Mouse (Mus musculus) MEL (cell line): ENCODE data around the gene Oca2. TPM values are rescaled to one million over a fixed set of nuclear protein-coding genes. Genes with fewer than 3 reads are reported as not detected.

ENCODE experiments used
- DNase-seq: peaks from one replicate; pipeline ENCODE4 v3.0.0; 2011; ENCODE audit warnings: low read depth, low spot score
- H3K27ac ChIP-seq: 2 replicates; pipeline ENCODE4 v1.5.1; 2012; ENCODE audit warnings: low read depth, mild to moderate bottlenecking, control low read depth, low read length, moderate library complexity; ENCODE audit not compliant: control insufficient read depth
- H3K27me3 ChIP-seq, 2 experiments: fragments of 150-350 bp in 1 of 2; sonication (generic) in 1 of 2; 2 replicates each; pipeline ENCODE4 v1.6.1; 2012; ENCODE audit warnings: low read length in 2 of 2, mild to moderate bottlenecking in 2 of 2, improper control_type of control experiment in 1 of 2, moderate library complexity in 1 of 2; ENCODE audit not compliant: insufficient read depth in 2 of 2, control insufficient read depth in 1 of 2
- H3K36me3 ChIP-seq, 2 experiments: 2 replicates each; pipeline ENCODE4 v1.6.1; 2012 to 2014; ENCODE audit warnings: low read length in 2 of 2, improper control_type of control experiment in 1 of 2, inconsistent platforms in 1 of 2, mild to moderate bottlenecking in 1 of 2; ENCODE audit not compliant: insufficient read depth in 2 of 2, control insufficient read depth in 1 of 2
- H3K4me1 ChIP-seq, 2 experiments: fragments of 150-350 bp in 1 of 2; sonication (generic) in 1 of 2; 2 replicates each; pipeline ENCODE4 v1.6.1; 2012; ENCODE audit warnings: low read length in 2 of 2, improper control_type of control experiment in 1 of 2, mild to moderate bottlenecking in 1 of 2; ENCODE audit not compliant: insufficient read depth in 2 of 2, control insufficient read depth in 1 of 2
- H3K4me3 ChIP-seq, 2 experiments: fragments of 150-350 bp in 1 of 2; sonication (generic) in 1 of 2; 2 replicates each; pipeline ENCODE4 v1.5.1; 2012; ENCODE audit warnings: low read depth in 2 of 2, low read length in 2 of 2, mild to moderate bottlenecking in 2 of 2, moderate library complexity in 2 of 2, control low read depth in 1 of 2, improper control_type of control experiment in 1 of 2; ENCODE audit not compliant: control insufficient read depth in 1 of 2, insufficient read depth in 1 of 2
- H3K79me2 ChIP-seq: 2 replicates; pipeline ENCODE4 v1.6.1; 2012; ENCODE audit warnings: mild to moderate bottlenecking, low read length, moderate library complexity; ENCODE audit not compliant: control insufficient read depth, poor library complexity, insufficient read depth
- H3K9ac ChIP-seq: 2 replicates; pipeline ENCODE4 v1.6.1; 2012; ENCODE audit warnings: low read depth, mild to moderate bottlenecking, control low read depth, low read length, moderate library complexity; ENCODE audit not compliant: control insufficient read depth, poor library complexity, severe bottlenecking
- H3K9me3 ChIP-seq: fragments of 150-350 bp; sonication (generic); replicated peaks from 2 replicates; pipeline ENCODE4 v1.6.1; 2012; ENCODE audit warnings: mild to moderate bottlenecking, low read length, improper control_type of control experiment, moderate library complexity; ENCODE audit not compliant: insufficient read depth
- BHLHE40 ChIP-seq: IDR thresholded peaks from 2 replicates; pipeline ENCODE4 v1.6.1; 2012; ENCODE audit warnings: low read depth, mild to moderate bottlenecking, inconsistent platforms, low read length, improper control_type of control experiment, borderline replicate concordance
- CHD2 ChIP-seq: IDR thresholded peaks from 2 replicates; pipeline ENCODE4 v1.6.1; 2011; ENCODE audit warnings: low read length, improper control_type of control experiment
- CTCF ChIP-seq, 3 experiments: IDR thresholded peaks in 2 of 3; conservative IDR thresholded peaks in 1 of 3; 2 replicates each; pipeline ENCODE4 v1.5.1; 2011 to 2012; ENCODE audit warnings: low read length in 3 of 3, low read depth in 2 of 3, mild to moderate bottlenecking in 2 of 3, improper control_type of control experiment in 1 of 3, inconsistent platforms in 1 of 3, mixed read lengths in 1 of 3, moderate library complexity in 1 of 3; ENCODE audit not compliant: control insufficient read depth in 1 of 3, insufficient read depth in 1 of 3, poor library complexity in 1 of 3, severe bottlenecking in 1 of 3
- ELF1 ChIP-seq: IDR thresholded peaks from 2 replicates; pipeline ENCODE4 v1.6.1; 2014; ENCODE audit warnings: low read depth, mild to moderate bottlenecking, inconsistent platforms, low read length, improper control_type of control experiment, moderate library complexity
- ETS1 ChIP-seq: IDR thresholded peaks from 2 replicates; pipeline ENCODE4 v1.6.1; 2012; ENCODE audit warnings: low read depth, mild to moderate bottlenecking, inconsistent platforms, low read length, improper control_type of control experiment, moderate library complexity
- GABPA ChIP-seq: IDR thresholded peaks from 2 replicates; pipeline ENCODE4 v1.6.1; 2012; ENCODE audit warnings: low read depth, mild to moderate bottlenecking, inconsistent platforms, low read length, improper control_type of control experiment, moderate library complexity
- JUND ChIP-seq: IDR thresholded peaks from 2 replicates; pipeline ENCODE4 v1.6.1; 2011; ENCODE audit warnings: low read depth, mild to moderate bottlenecking, improper control_type of control experiment, low read length
- MAX ChIP-seq: IDR thresholded peaks from 2 replicates; pipeline ENCODE4 v1.6.1; 2011; ENCODE audit warnings: low read length, improper control_type of control experiment
- MAZ ChIP-seq: IDR thresholded peaks from 2 replicates; pipeline ENCODE4 v1.6.1; 2012; ENCODE audit warnings: low read depth, mild to moderate bottlenecking, inconsistent platforms, low read length, improper control_type of control experiment
- MEF2A ChIP-seq: IDR thresholded peaks from 2 replicates; pipeline ENCODE4 v1.6.1; 2014; ENCODE audit warnings: low read depth, mild to moderate bottlenecking, inconsistent platforms, low read length, improper control_type of control experiment; ENCODE audit not compliant: poor library complexity, insufficient replicate concordance, severe bottlenecking; ENCODE audit errors: extremely low read depth
- MXI1 ChIP-seq: IDR thresholded peaks from 2 replicates; pipeline ENCODE4 v1.6.1; 2011; ENCODE audit warnings: mild to moderate bottlenecking, low read depth, low read length, improper control_type of control experiment
- MYB ChIP-seq: IDR thresholded peaks from 2 replicates; pipeline ENCODE4 v1.6.1; 2011; ENCODE audit warnings: mild to moderate bottlenecking, low read depth, low read length, improper control_type of control experiment
- MYC ChIP-seq: IDR thresholded peaks from 2 replicates; pipeline ENCODE4 v1.6.1; 2011; ENCODE audit warnings: low read depth, mild to moderate bottlenecking, low read length, improper control_type of control experiment, moderate library complexity
- NRF1 ChIP-seq: IDR thresholded peaks from 2 replicates; pipeline ENCODE4 v1.6.1; 2014; ENCODE audit warnings: low read depth, mild to moderate bottlenecking, inconsistent platforms, low read length, improper control_type of control experiment, moderate library complexity; ENCODE audit not compliant: poor library complexity, insufficient read depth, severe bottlenecking
- TAL1 ChIP-seq: IDR thresholded peaks from 2 replicates; pipeline ENCODE4 v1.6.1; 2012; ENCODE audit warnings: mild to moderate bottlenecking, inconsistent platforms, low read length, moderate library complexity, mixed read lengths
- UBTF ChIP-seq: IDR thresholded peaks from 2 replicates; pipeline ENCODE4 v1.6.1; 2012; ENCODE audit warnings: low read depth, mild to moderate bottlenecking, inconsistent platforms, low read length, improper control_type of control experiment, moderate library complexity, borderline replicate concordance; ENCODE audit not compliant: insufficient read depth
- ZC3H11A ChIP-seq: IDR thresholded peaks from 2 replicates; pipeline ENCODE4 v1.6.1; 2012; ENCODE audit warnings: low read depth, mild to moderate bottlenecking, inconsistent platforms, low read length, improper control_type of control experiment
- ZMIZ1 ChIP-seq: IDR thresholded peaks from 2 replicates; pipeline ENCODE4 v1.6.1; 2012; ENCODE audit warnings: low read depth, mild to moderate bottlenecking, inconsistent platforms, low read length, improper control_type of control experiment, moderate library complexity
- ZNF384 ChIP-seq: IDR thresholded peaks from 2 replicates; pipeline ENCODE4 v1.6.1; 2012; ENCODE audit warnings: low read depth, mild to moderate bottlenecking, inconsistent platforms, low read length, improper control_type of control experiment
- polyA plus RNA-seq, 2 experiments: library from polyadenylated mRNA; stranded (reverse) in 1 of 2; unstranded in 1 of 2; fragments of >175 nt in 1 of 2; fragments of >200 nt in 1 of 2; gene quantifications; 2 replicates each; pipeline versions ENCODE4 v1.2.1 to v1.2.4; 2012; ENCODE audit warnings: low replicate concordance in 2 of 2, low read depth in 1 of 2; ENCODE audit not compliant: insufficient read length in 2 of 2, insufficient read depth in 1 of 2, missing spikeins in 1 of 2
- total RNA-seq: library from RNA; depleted of rRNA; stranded (reverse); fragments of 300-350 nt; gene quantifications from 2 replicates; pipeline ENCODE4 v1.2.3, GENCODE M21; 2012

Oca2 gene
- total and polyA plus RNA-seq, 3 experiments = not detected

DNA sequence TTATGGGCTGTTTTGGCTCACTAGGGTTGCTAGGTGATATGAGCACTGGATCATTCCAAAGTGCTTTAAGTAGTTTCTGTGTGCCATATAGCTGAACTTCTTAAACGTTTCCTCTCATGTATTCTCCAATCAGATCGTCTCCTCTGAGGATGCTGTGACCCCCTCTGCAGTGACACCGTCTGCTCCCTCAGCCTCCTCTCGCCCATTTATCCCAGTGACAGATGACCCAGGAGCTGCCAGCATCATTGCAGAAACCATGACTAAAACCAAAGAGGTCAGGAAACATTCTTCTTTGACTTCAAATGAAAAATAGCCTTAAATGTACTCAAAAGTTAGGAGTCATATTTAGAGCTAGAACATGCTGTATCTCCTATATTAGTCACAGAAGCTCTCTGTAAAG, 47.9 kb upstream of the Oca2 start:
- Histone ChIP-seq H3K4me1 (no peaks in the 10 kb centered on the region), H3K36me3 (peaks cover 0 to 8% of the 10 kb centered on the region in 2 experiments; a peak in 2 of 4 replicates), H3K4me3 (no peak overlapping the region), H3K9ac (no peak overlapping the region), H3K9me3 (no peaks in the 10 kb centered on the region), H3K27me3 (no peaks in the 10 kb centered on the region), H3K79me2 (no peaks in the 10 kb centered on the region), H3K27ac (no peak overlapping the region)
- DNase-seq = no peak
- TF ChIP-seq ZMIZ1 (no peak), UBTF (no peak), ZC3H11A (no peak), MAX (no peak), ETS1 (no peak), CHD2 (no peak), ELF1 (no peak)

DNA sequence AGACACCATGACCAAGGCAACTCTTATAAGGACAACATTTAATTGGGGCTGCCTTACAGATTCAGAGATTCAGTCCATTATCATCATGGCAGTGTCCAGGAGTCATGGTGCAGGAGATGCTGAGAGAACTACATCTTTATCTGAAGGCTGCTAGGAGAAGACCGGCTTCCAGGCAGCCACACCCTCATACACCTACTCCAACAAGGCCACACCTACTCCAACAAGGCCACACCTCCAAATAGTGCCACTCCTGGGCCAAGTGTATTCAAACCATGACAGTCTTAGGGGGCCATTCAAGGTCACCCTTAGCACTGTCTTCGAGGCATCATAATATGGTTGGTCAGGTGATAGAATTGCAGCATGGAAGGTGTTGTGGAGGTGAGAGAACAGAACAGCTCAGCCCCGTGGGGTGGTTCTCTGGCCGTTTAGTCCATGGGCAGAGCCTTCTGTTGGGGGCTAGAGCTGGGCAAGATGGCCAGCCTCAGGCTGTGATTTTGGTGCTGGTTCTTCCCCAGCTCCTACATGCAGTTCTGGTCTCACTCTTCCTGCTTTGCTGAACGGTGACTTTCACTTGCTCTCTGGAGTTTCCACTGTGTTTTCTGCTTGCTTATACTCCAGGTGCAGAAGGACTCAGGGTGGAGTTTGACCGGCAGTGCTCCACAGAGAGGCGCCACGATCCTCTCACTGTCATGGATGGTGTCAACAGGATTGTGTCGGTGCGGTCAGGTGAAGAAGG, 37.9 kb upstream of the Oca2 start:
- H3K27ac ChIP-seq = no peak overlapping the region
- peaks cover 0 to 12% of the 10 kb centered on the region in 2 experiments; a peak in 1 of 4 replicates for H3K36me3 ChIP-seq
- H3K4me1 ChIP-seq = no peaks in the 10 kb centered on the region
- H3K79me2 ChIP-seq = no peaks in the 10 kb centered on the region
- TF ChIP-seq ZMIZ1 (no peak), GABPA (no peak), MXI1 (no peak), ELF1 (no peak), MAX (no peak), NRF1 (no peak), MAZ (no peak), BHLHE40 (no peak)
- H3K4me3 ChIP-seq = no peak overlapping the region
- H3K9ac ChIP-seq = no peak overlapping the region
- H3K9me3 ChIP-seq = no peaks in the 10 kb centered on the region
- no peak for DNase-seq
- no peaks in the 10 kb centered on the region for H3K27me3 ChIP-seq

DNA sequence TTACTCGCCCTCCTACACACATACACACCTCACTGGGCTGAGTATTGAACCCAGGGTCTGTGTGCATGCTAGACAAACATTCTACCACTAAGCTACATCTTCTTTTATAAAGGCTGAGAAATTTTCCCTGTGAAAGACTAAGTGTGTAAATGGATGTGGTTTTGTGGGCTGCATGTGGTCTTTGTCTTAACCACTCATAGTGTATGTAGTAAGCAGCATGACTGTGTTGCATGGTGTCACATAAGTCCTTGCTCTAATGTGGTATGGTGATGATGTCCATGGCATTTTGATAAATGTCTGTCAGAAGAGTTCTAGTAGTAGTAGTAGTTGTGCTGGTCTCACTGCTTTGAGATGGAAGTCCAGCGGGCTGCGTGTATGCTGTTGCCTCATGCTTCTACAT, 36.7 kb upstream of the Oca2 start:
- no peaks in the 10 kb centered on the region for H3K79me2 ChIP-seq
- no peak overlapping the region for H3K9ac ChIP-seq
- no peak overlapping the region for H3K27ac ChIP-seq
- no peaks in the 10 kb centered on the region for H3K4me1 ChIP-seq
- TF ChIP-seq ZNF384 (no peak), MEF2A (no peak), JUND (no peak), MAZ (no peak), MAX (no peak), MYB (no peak), TAL1 (no peak), ZMIZ1 (no peak), MYC (no peak), NRF1 (no peak), CTCF (IDR thresholded peaks at IDR 0.05 in 2 of 3, conservative IDR thresholded peaks at IDR 0.05 in 1 of 3; ENCODE audit: control insufficient read depth in 1 of 3, insufficient read depth in 1 of 3, low read depth in 2 of 3, low read length in 3 of 3, poor library complexity in 1 of 3, severe bottlenecking in 1 of 3) (no peak)
- no peaks in the 10 kb centered on the region for H3K27me3 ChIP-seq
- DNase-seq = no peak
- no peak overlapping the region for H3K4me3 ChIP-seq
- H3K9me3 ChIP-seq = no peaks in the 10 kb centered on the region
- peaks cover 0 to 10% of the 10 kb centered on the region in 2 experiments; a peak in 1 of 4 replicates for H3K36me3 ChIP-seq
